In genomic region chr14:46386478-46387356, GRCm38 (mm10) we compare ENCODE assay signal across 8 mouse cellular contexts. TPM values are rescaled to one million over a fixed set of nuclear protein-coding genes. Genes with fewer than 3 reads are reported as not detected.
A peak's percentile ranks its signal among the peaks of the same experiment; 100 is the strongest.
DNase-seq lines count a peak whose midpoint lies in the region; ATAC-seq and TF ChIP-seq lines count a peak whose summit lies in the region.

No protein-coding gene starts in this region.

- TF ChIP-seq POLR2A in thymus, adult 2 months (IDR thresholded peaks at IDR 0.05; ENCODE audit: control insufficient read depth, extremely low read depth, insufficient read depth, low read length, poor library complexity): no peak

- peak; percentile 12 for DNase-seq in adrenal gland, postnatal 14 days
- no peak for DNase-seq in adrenal gland, adult 8-10 months
- peak; percentile 34 for DNase-seq in embryonic facial prominence, embryonic 11.5 days (ENCODE audit: low spot score)
- DNase-seq in stomach, postnatal 0 days (ENCODE audit: low spot score): no peak
- no peak for DNase-seq in thymus, adult 2 months
- DNase-seq in urinary bladder, adult 18-20 months (ENCODE audit: low spot score in 2 of 2): no peak

- peak overlapping the region; percentile 65 for H3K27ac ChIP-seq in embryonic facial prominence, embryonic 11.5 days (replicated peaks; ENCODE audit: low read depth, low read length)
- H3K27ac ChIP-seq in hindbrain, embryonic 12.5 days: no peak overlapping the region
- no peak overlapping the region for H3K27ac ChIP-seq in liver, embryonic 12.5 days
- H3K27ac ChIP-seq in stomach, postnatal 0 days (replicated peaks): peak overlapping the region; percentile 88
- H3K27ac ChIP-seq in thymus, adult 2 months (ENCODE audit: control insufficient read depth, insufficient read depth, low read length): no peak overlapping the region

- peak overlapping the region; percentile 84 for H3K4me2 ChIP-seq in embryonic facial prominence, embryonic 11.5 days (ENCODE audit: low read depth, low read length)
- H3K4me2 ChIP-seq in hindbrain, embryonic 12.5 days (replicated peaks): peak overlapping the region; percentile 83
- H3K4me2 ChIP-seq in liver, embryonic 12.5 days: peak overlapping the region; percentile 74
- H3K4me2 ChIP-seq in stomach, postnatal 0 days (replicated peaks; ENCODE audit: low read depth): peak overlapping the region; percentile 76

- no peak for ATAC-seq in embryonic facial prominence, embryonic 11.5 days (replicated peaks; ENCODE audit: insufficient number of reproducible peaks, low FRiP score, low TSS enrichment, low read depth)
- 0 out of 2 replicates have a peak, but pooled peaks have one; percentile 20 for ATAC-seq in hindbrain, embryonic 12.5 days (ENCODE audit: low FRiP score)
- peak; percentile 11; the same call in 1 of the 2 replicates for ATAC-seq in liver, embryonic 12.5 days
- ATAC-seq in stomach, postnatal 0 days (ENCODE audit: low FRiP score, low TSS enrichment): no peak

- H3K9me3 ChIP-seq in embryonic facial prominence, embryonic 11.5 days (replicated peaks; ENCODE audit: control insufficient read depth, low read length): no peaks in the 10 kb centered on the region
- no peaks in the 10 kb centered on the region for H3K9me3 ChIP-seq in hindbrain, embryonic 12.5 days (replicated peaks)
- H3K9me3 ChIP-seq in liver, embryonic 12.5 days (replicated peaks): no peaks in the 10 kb centered on the region
- H3K9me3 ChIP-seq in stomach, postnatal 0 days (ENCODE audit: control insufficient read depth, low read length): no peaks in the 10 kb centered on the region

- under 1% methylated on average over 28 of the region's 28 CpGs for WGBS in embryonic facial prominence, embryonic 11.5 days
- under 1% methylated on average over 26 of the region's 28 CpGs for WGBS in hindbrain, embryonic 12.5 days
- 1% methylated on average over 28 of the region's 28 CpGs for WGBS in liver, embryonic 12.5 days (ENCODE audit: insufficient replicate concordance)
- WGBS in stomach, postnatal 0 days: 1% methylated on average over 27 of the region's 28 CpGs
- WGBS in thymus, adult 2 months: 5% methylated on average over 28 of the region's 28 CpGs

- peak overlapping the region; percentile 62 for H3K9ac ChIP-seq in embryonic facial prominence, embryonic 11.5 days (replicated peaks; ENCODE audit: low read length)
- H3K9ac ChIP-seq in hindbrain, embryonic 12.5 days: peak overlapping the region; percentile 27; the same call in 1 of the 2 replicates
- no peak overlapping the region for H3K9ac ChIP-seq in liver, embryonic 12.5 days
- H3K9ac ChIP-seq in stomach, postnatal 0 days (ENCODE audit: low read length): peak overlapping the region; percentile 56

- no peaks in the 10 kb centered on the region for H3K36me3 ChIP-seq in embryonic facial prominence, embryonic 11.5 days (replicated peaks; ENCODE audit: control insufficient read depth, insufficient read depth, low read depth, low read length)
- no peaks in the 10 kb centered on the region for H3K36me3 ChIP-seq in hindbrain, embryonic 12.5 days
- H3K36me3 ChIP-seq in liver, embryonic 12.5 days: no peaks in the 10 kb centered on the region
- no peaks in the 10 kb centered on the region for H3K36me3 ChIP-seq in stomach, postnatal 0 days (ENCODE audit: control insufficient read depth, insufficient read depth, low read length)
- H3K36me3 ChIP-seq in thymus, adult 2 months (ENCODE audit: control insufficient read depth, insufficient read depth, low read length): no peaks in the 10 kb centered on the region

- no peaks in the 10 kb centered on the region for H3K4me1 ChIP-seq in embryonic facial prominence, embryonic 11.5 days (ENCODE audit: control insufficient read depth, insufficient read depth, low read length)
- H3K4me1 ChIP-seq in hindbrain, embryonic 12.5 days: peaks cover 47% of the 10 kb centered on the region
- peaks cover 31% of the 10 kb centered on the region for H3K4me1 ChIP-seq in liver, embryonic 12.5 days
- no peaks in the 10 kb centered on the region; the same call in 1 of the 2 replicates for H3K4me1 ChIP-seq in stomach, postnatal 0 days (replicated peaks; ENCODE audit: control insufficient read depth, insufficient read depth)
- H3K4me1 ChIP-seq in thymus, adult 2 months (replicated peaks; ENCODE audit: control insufficient read depth, insufficient read depth, low read length): no peaks in the 10 kb centered on the region

- peak overlapping the region; percentile 53 for H3K4me3 ChIP-seq in embryonic facial prominence, embryonic 11.5 days (ENCODE audit: low read depth, low read length)
- peak overlapping the region; percentile 54 for H3K4me3 ChIP-seq in hindbrain, embryonic 12.5 days
- H3K4me3 ChIP-seq in liver, embryonic 12.5 days: peak overlapping the region; percentile 56
- H3K4me3 ChIP-seq in stomach, postnatal 0 days (ENCODE audit: low read depth, low read length): peak overlapping the region; percentile 56
- H3K4me3 ChIP-seq in thymus, adult 2 months (ENCODE audit: control insufficient read depth, insufficient read depth, low read length): no peak overlapping the region

- no peak for TF ChIP-seq CTCF in stomach, postnatal 0 days (IDR thresholded peaks at IDR 0.05; ENCODE audit: low read depth)
- no peak for TF ChIP-seq CTCF in thymus, adult 2 months (IDR thresholded peaks at IDR 0.05; ENCODE audit: borderline replicate concordance, control insufficient read depth, extremely low read depth, insufficient read depth, low read length, poor library complexity)

- TF ChIP-seq EP300 in stomach, postnatal 0 days (optimal IDR thresholded peaks at IDR 0.05): no peak

- H3K27me3 ChIP-seq in embryonic facial prominence, embryonic 11.5 days (ENCODE audit: control insufficient read depth, insufficient read depth, low read length): peaks cover 11% of the 10 kb centered on the region
- peaks cover 91% of the 10 kb centered on the region for H3K27me3 ChIP-seq in hindbrain, embryonic 12.5 days
- H3K27me3 ChIP-seq in liver, embryonic 12.5 days (replicated peaks): peaks cover 93% of the 10 kb centered on the region
- H3K27me3 ChIP-seq in stomach, postnatal 0 days (ENCODE audit: control insufficient read depth, insufficient read depth, low read length): no peaks in the 10 kb centered on the region
- H3K27me3 ChIP-seq in thymus, adult 2 months (ENCODE audit: control insufficient read depth, insufficient read depth, low read length): peaks cover 4% of the 10 kb centered on the region

RNA-seq across cellular contexts. Expression of gene Bmp4, which starts 3.8 kb away (rescaled TPM):
- total RNA-seq in adrenal gland, postnatal 14 days (2021): 6.2 and 9.4 TPM in 2 replicates
- total RNA-seq in adrenal gland, adult 8-10 months (2022): 10 to 100 TPM in 3 of 4 experiments, 1 to 10 TPM in 1; 9.5 to 20.1 (median 14.0) TPM
- polyA plus RNA-seq in embryonic facial prominence, embryonic 11.5 days (2014; fragmentation: Nextera tagmentation; extraction: Ambion mirVana): 19.5 and 34.6 TPM in 2 replicates
- 16.6 and 25.0 TPM in 2 replicates for polyA plus RNA-seq in hindbrain, embryonic 12.5 days (2016; fragmentation: Nextera tagmentation; extraction: Ambion mirVana)
- 2.4 and 3.2 TPM in 2 replicates for polyA plus RNA-seq in liver, embryonic 12.5 days (2016; fragmentation: Nextera tagmentation; extraction: Ambion mirVana)
- 20.3 and 23.3 TPM in 2 replicates for polyA plus RNA-seq in stomach, postnatal 0 days (2015; fragmentation: Nextera tagmentation; extraction: Ambion mirVana)
- polyA plus RNA-seq in thymus, adult 2 months (2012; rRNA removed): 5.0 and 12.2 TPM in 2 replicates

RNA-seq across cellular contexts. Expression of gene Gm15217, which starts 7.5 kb away (rescaled TPM):
- not detected in 2 replicates for total RNA-seq in adrenal gland, postnatal 14 days (2021)
- total RNA-seq in adrenal gland, adult 8-10 months (2022): not detected
- polyA plus RNA-seq in embryonic facial prominence, embryonic 11.5 days (2014; fragmentation: Nextera tagmentation; extraction: Ambion mirVana): not detected in 2 replicates
- not detected in 2 replicates for polyA plus RNA-seq in hindbrain, embryonic 12.5 days (2016; fragmentation: Nextera tagmentation; extraction: Ambion mirVana)
- not detected in 2 replicates for polyA plus RNA-seq in liver, embryonic 12.5 days (2016; fragmentation: Nextera tagmentation; extraction: Ambion mirVana)
- polyA plus RNA-seq in stomach, postnatal 0 days (2015; fragmentation: Nextera tagmentation; extraction: Ambion mirVana): 0.18 and 0.30 TPM in 2 replicates
- polyA plus RNA-seq in thymus, adult 2 months (2012; rRNA removed): not detected in 2 replicates

Comparison
In these comparisons a context has a peak if more than half of its experiments do, and no peak if none do; other contexts are left out.
1. DNase-seq: peak in adrenal gland, postnatal 14 days (single experiment) and embryonic facial prominence, embryonic 11.5 days (single experiment); none in adrenal gland, adult 8-10 months (single experiment), stomach, postnatal 0 days (single experiment), thymus, adult 2 months (single experiment) and urinary bladder, adult 18-20 months (0 of 2).
2. ATAC-seq: peak in hindbrain, embryonic 12.5 days (single experiment) and liver, embryonic 12.5 days (single experiment); none in embryonic facial prominence, embryonic 11.5 days (single experiment) and stomach, postnatal 0 days (single experiment).
3. H3K27ac ChIP-seq: peak in embryonic facial prominence, embryonic 11.5 days (single experiment) and stomach, postnatal 0 days (single experiment); none in hindbrain, embryonic 12.5 days (single experiment), liver, embryonic 12.5 days (single experiment) and thymus, adult 2 months (single experiment).
4. Peak in every context shown above with its lines, with median percentiles within 50 percentile points of each other: H3K4me2 ChIP-seq.